In genomic region chr6:29024000-29024417, GRCm38 (mm10) we compare ENCODE assay signal across 8 mouse cellular contexts. TPM values are rescaled to one million over a fixed set of nuclear protein-coding genes. Genes with fewer than 3 reads are reported as not detected.
A peak's percentile ranks its signal among the peaks of the same experiment; 100 is the strongest.
DNase-seq lines count a peak whose midpoint lies in the region; ATAC-seq and TF ChIP-seq lines count a peak whose summit lies in the region.

No protein-coding gene starts in this region.

- H3K9me3 ChIP-seq in liver, embryonic 12.5 days (replicated peaks) = no peaks in the 10 kb centered on the region
- no peaks in the 10 kb centered on the region for H3K9me3 ChIP-seq in hindbrain, postnatal 0 days (ENCODE audit: low read length)
- no peaks in the 10 kb centered on the region for H3K9me3 ChIP-seq in midbrain, embryonic 13.5 days

- no peak for ATAC-seq in liver, embryonic 12.5 days
- peak; percentile 86 for ATAC-seq in hindbrain, postnatal 0 days
- ATAC-seq in midbrain, embryonic 13.5 days = peak; percentile 79

- H3K4me3 ChIP-seq in liver, embryonic 12.5 days = no peak overlapping the region
- H3K4me3 ChIP-seq in hindbrain, postnatal 0 days (ENCODE audit: low read length) = no peak overlapping the region
- H3K4me3 ChIP-seq in midbrain, embryonic 13.5 days (replicated peaks) = no peak overlapping the region

- DNase-seq in liver = peak; percentile 61
- peak; percentile 85 to 88 for DNase-seq in cerebellum, postnatal 25 days
- peak; percentile 46 for DNase-seq in gastrocnemius, adult 18-20 months (ENCODE audit: low spot score)
- peak; percentile 90 for DNase-seq in hindbrain, postnatal 0 days (ENCODE audit: low spot score)
- DNase-seq in left cerebral cortex, postnatal 36 days (ENCODE audit: low spot score in 2 of 2) = peak; percentile 68 to 70
- DNase-seq in spleen, postnatal 10 days (ENCODE audit: low spot score in 2 of 2) = peak; percentile 36 to 71

- peak; percentile 99 for TF ChIP-seq CTCF in hindbrain, postnatal 0 days (IDR thresholded peaks at IDR 0.05; ENCODE audit: low read depth)

- H3K4me2 ChIP-seq in liver, embryonic 12.5 days = no peak overlapping the region
- peak overlapping the region; percentile 38 for H3K4me2 ChIP-seq in hindbrain, postnatal 0 days (ENCODE audit: low read depth, low read length)
- H3K4me2 ChIP-seq in midbrain, embryonic 13.5 days (replicated peaks) = peak overlapping the region; percentile 40

- H3K4me1 ChIP-seq in liver, embryonic 12.5 days = no peaks in the 10 kb centered on the region
- no peaks in the 10 kb centered on the region for H3K4me1 ChIP-seq in hindbrain, postnatal 0 days (ENCODE audit: insufficient read depth, low read length)
- peaks cover 14% of the 10 kb centered on the region; the same call in 1 of the 2 replicates for H3K4me1 ChIP-seq in midbrain, embryonic 13.5 days (replicated peaks)

- intact Hi-C loops in left cerebral cortex, postnatal 36 days (cut with DNase I) = loop anchor here (2.0 to 5.0 kb wide), 4 partner anchors 42 to 491 kb away; no protein-coding TSS in a partner anchor

- H3K27me3 ChIP-seq in liver, embryonic 12.5 days (replicated peaks) = peaks cover 77% of the 10 kb centered on the region
- no peaks in the 10 kb centered on the region for H3K27me3 ChIP-seq in hindbrain, postnatal 0 days (ENCODE audit: insufficient read depth, low read length)
- peaks cover 30% of the 10 kb centered on the region; the same call in 1 of the 2 replicates for H3K27me3 ChIP-seq in midbrain, embryonic 13.5 days

- 6% methylated on average over 16 of the region's 16 CpGs for WGBS in liver, embryonic 12.5 days (ENCODE audit: insufficient replicate concordance)
- 5% methylated on average over 16 of the region's 16 CpGs for WGBS in hindbrain, postnatal 0 days
- WGBS in midbrain, embryonic 13.5 days = 5% methylated on average over 16 of the region's 16 CpGs

- H3K9ac ChIP-seq in liver, embryonic 12.5 days = no peak overlapping the region
- no peak overlapping the region for H3K9ac ChIP-seq in hindbrain, postnatal 0 days (replicated peaks; ENCODE audit: low read length)
- 0 out of 2 replicates have a peak overlapping the region, but pooled peaks have one; percentile 15 for H3K9ac ChIP-seq in midbrain, embryonic 13.5 days (replicated peaks)

- no peak overlapping the region for H3K27ac ChIP-seq in liver, embryonic 12.5 days
- H3K27ac ChIP-seq in hindbrain, postnatal 0 days = no peak overlapping the region
- H3K27ac ChIP-seq in midbrain, embryonic 13.5 days = no peak overlapping the region

- H3K36me3 ChIP-seq in liver, embryonic 12.5 days = no peaks in the 10 kb centered on the region
- no peaks in the 10 kb centered on the region for H3K36me3 ChIP-seq in hindbrain, postnatal 0 days (ENCODE audit: insufficient read depth, low read length)
- no peaks in the 10 kb centered on the region for H3K36me3 ChIP-seq in midbrain, embryonic 13.5 days

RNA-seq across cellular contexts. Expression of gene Lep, which starts 36.0 kb away (rescaled TPM):
- not detected in 2 replicates for polyA plus RNA-seq in liver, embryonic 12.5 days (2016; fragmentation: Nextera tagmentation; extraction: Ambion mirVana)
- 10 to 100 TPM in 1 of 2 experiments, under 1 TPM in 1; 0.48 to 13.2 TPM for total RNA-seq in gastrocnemius, adult 18-20 months (2021)
- total RNA-seq in hindbrain, postnatal 0 days (2014; rRNA removed) = not detected in 2 replicates
- polyA plus RNA-seq in hindbrain, postnatal 0 days (2015; fragmentation: Nextera tagmentation; extraction: Ambion mirVana) = not detected in 2 replicates
- not detected for total RNA-seq in left cerebral cortex, postnatal 36 days (2021)
- not detected in 2 replicates for polyA plus RNA-seq in midbrain, embryonic 13.5 days (2015; fragmentation: Nextera tagmentation; extraction: Ambion mirVana)
